Mouse (Mus musculus) liver, embryonic 14.5 days (tissue): Measurements from ENCODE around the gene Rer1. TPM values are rescaled to one million over a fixed set of nuclear protein-coding genes. Genes with fewer than 3 reads are reported as not detected.

Experiments
- ATAC-seq: fragments of 200-750 bp; cut with Nextera tagmentation; 2 replicates; pipeline ENCODE4 v1.8.0; 2017; ENCODE audit warnings: moderate number of reproducible peaks, mild to moderate bottlenecking, moderate library complexity; ENCODE audit not compliant: insufficient read depth
- DNase-seq, 3 experiments: peaks; one replicate each; pipeline ENCODE4 v3.0.0-alpha.2; 2012 to 2013; ENCODE audit warnings: low read depth in 3 of 3, low spot score in 3 of 3
- H3K27ac ChIP-seq: fragments of 300-500 bp; sonication (generic); 2 replicates; pipeline ENCODE4 v1.5.1; 2014; ENCODE audit warnings: moderate library complexity, mild to moderate bottlenecking, control low read depth, inconsistent platforms
- H3K27me3 ChIP-seq: fragments of 300-500 bp; sonication (generic); 2 replicates; pipeline ENCODE4 v1.6.1; 2014; ENCODE audit warnings: mild to moderate bottlenecking, low read length, moderate library complexity; ENCODE audit not compliant: control insufficient read depth, insufficient read depth
- H3K36me3 ChIP-seq: fragments of 300-500 bp; sonication (generic); replicated peaks from 2 replicates; pipeline ENCODE4 v1.6.1; 2014; ENCODE audit warnings: low read depth; ENCODE audit not compliant: control insufficient read depth, insufficient read depth
- H3K4me1 ChIP-seq, 2 experiments: fragments of 200-500 bp in 1 of 2; fragments of 300-500 bp in 1 of 2; sonication (generic) in 1 of 2; replicated peaks; 2 replicates each; pipeline ENCODE4 v1.6.1; 2012 to 2014; ENCODE audit warnings: antibody characterized with exemption in 1 of 2, inconsistent platforms in 1 of 2, low read length in 1 of 2; ENCODE audit not compliant: control insufficient read depth in 2 of 2, insufficient read depth in 2 of 2
- H3K4me2 ChIP-seq: fragments of 300-500 bp; sonication (generic); 2 replicates; pipeline ENCODE4 v1.6.1; 2014; ENCODE audit warnings: low read depth, mild to moderate bottlenecking, control low read depth, moderate library complexity
- H3K4me3 ChIP-seq, 2 experiments: fragments of 200-500 bp in 1 of 2; fragments of 300-500 bp in 1 of 2; sonication (generic) in 1 of 2; 2 replicates each; pipeline ENCODE4 v1.5.1; 2012 to 2014; ENCODE audit warnings: low read depth in 2 of 2, low read length in 2 of 2, mild to moderate bottlenecking in 2 of 2, control low read depth in 1 of 2, inconsistent platforms in 1 of 2, moderate library complexity in 1 of 2; ENCODE audit not compliant: insufficient read depth in 1 of 2
- H3K9ac ChIP-seq: fragments of 300-500 bp; sonication (generic); replicated peaks from 2 replicates; pipeline ENCODE4 v1.6.1; 2014; ENCODE audit warnings: mild to moderate bottlenecking, control low read depth, moderate library complexity
- H3K9me3 ChIP-seq: fragments of 300-500 bp; sonication (generic); 2 replicates; pipeline ENCODE4 v1.6.1; 2016; ENCODE audit warnings: low read length, mixed read lengths; ENCODE audit not compliant: control insufficient read depth
- CTCF ChIP-seq: IDR thresholded peaks from 2 replicates; pipeline ENCODE4 v1.5.1; 2016; ENCODE audit warnings: antibody characterized with exemption, low read depth, control low read depth
- EP300 ChIP-seq: IDR thresholded peaks from 2 replicates; pipeline ENCODE4 v1.6.1; 2016; ENCODE audit warnings: antibody characterized with exemption, low read depth
- WGBS: fragments of 180-500 bp; shearing (Covaris S2); extraction: QIAGEN DNeasy Blood & Tissue Kit; methylation state at CpG from one replicate; pipeline ENCODE4 v1.1.7; 2014; ENCODE audit not compliant: insufficient replicate concordance; 5-methylcytosine and 5-hydroxymethylcytosine counted together
- polyA plus RNA-seq, 2 experiments: library from polyadenylated mRNA; depleted of rRNA in 1 of 2; stranded (reverse) in 1 of 2; unstranded in 1 of 2; fragments of >200 nt; fragmentation: Nextera tagmentation in 1 of 2; extraction: Ambion mirVana in 1 of 2; gene quantifications; 2 replicates each; pipeline versions ENCODE4 v1.2.1 to v1.2.3; 2012 to 2014

Rer1 gene
- polyA plus RNA-seq, 2 experiments: 50.8 to 97.7 TPM

DNA sequence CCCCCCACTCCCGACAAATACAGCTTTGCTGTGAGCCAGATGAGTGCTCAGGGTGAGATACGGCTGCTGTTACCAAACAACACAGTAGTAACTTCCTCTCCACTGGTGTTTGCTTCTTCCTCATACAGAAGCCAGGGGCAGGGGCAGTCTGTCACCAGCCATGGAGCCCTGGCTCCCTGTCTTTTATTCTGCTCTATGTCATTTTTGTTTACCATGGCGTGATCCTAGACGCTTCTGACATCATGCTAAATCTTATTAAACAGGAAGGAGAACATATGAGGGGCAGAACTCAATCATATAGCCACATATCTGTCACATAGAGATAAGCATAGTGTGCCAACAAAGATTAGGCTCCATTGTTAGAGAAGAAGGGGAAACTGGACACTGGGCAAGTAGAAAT is 30.4 kb upstream of the Rer1 start:
- WGBS: 15% methylated on average over 4 of the region's 4 CpGs
- no peaks in the 10 kb centered on the region for H3K9me3 ChIP-seq
- DNase-seq (peak in 1 of 3 experiments; percentile 17), ATAC-seq (no peak)
- no peaks in the 10 kb centered on the region for H3K36me3 ChIP-seq
- no peaks in the 10 kb centered on the region for H3K27me3 ChIP-seq
- no peak for TF ChIP-seq CTCF
- TF ChIP-seq EP300: peak; percentile 53; the same call in 1 of the 2 replicates
- H3K4me1 ChIP-seq: peaks cover 20 to 35% of the 10 kb centered on the region in 2 experiments
- H3K4me2 ChIP-seq: peak overlapping the region; percentile 11; the same call in 1 of the 2 replicates
- H3K27ac ChIP-seq: no peak overlapping the region
- no peak overlapping the region for H3K9ac ChIP-seq
- no peak overlapping the region for H3K4me3 ChIP-seq

DNA sequence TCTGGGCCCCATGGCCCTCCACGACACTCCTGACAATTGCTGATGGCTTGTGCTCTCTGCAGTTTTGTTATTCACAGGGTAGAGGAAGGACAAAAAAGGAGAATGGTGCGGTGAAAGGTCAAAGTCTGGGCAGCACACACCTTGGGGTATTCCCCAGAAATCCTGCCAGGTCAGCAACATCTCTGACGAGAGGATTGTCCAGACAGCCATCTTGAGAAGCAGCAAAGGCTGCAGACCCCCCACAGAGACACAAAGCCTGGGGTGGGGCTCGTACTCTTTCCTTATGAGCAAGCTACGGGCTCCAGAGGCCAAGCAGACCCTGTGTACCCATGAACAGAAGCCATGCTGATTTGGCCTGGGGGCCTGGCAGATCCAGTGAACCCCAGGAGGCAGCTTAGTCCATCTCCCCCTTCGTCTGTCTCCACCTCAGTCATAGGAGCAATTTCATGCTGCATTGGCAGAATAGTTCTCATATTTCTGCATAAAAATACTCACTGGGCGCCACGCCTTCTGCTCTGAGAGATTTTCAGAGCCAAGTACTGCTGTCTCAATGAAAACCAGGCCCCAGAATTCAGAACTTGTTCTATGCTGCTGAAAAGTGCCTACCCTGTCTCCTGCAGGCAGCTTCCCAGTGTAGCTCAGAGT is 27.7 kb upstream of the Rer1 start:
- TF ChIP-seq CTCF (no peak), EP300 (no peak)
- no peaks in the 10 kb centered on the region for H3K36me3 ChIP-seq
- no peaks in the 10 kb centered on the region for H3K9me3 ChIP-seq
- no peak for ATAC-seq
- no peak overlapping the region for H3K9ac ChIP-seq
- no peak overlapping the region for H3K27ac ChIP-seq
- H3K4me2 ChIP-seq: no peak overlapping the region
- no peak overlapping the region for H3K4me3 ChIP-seq
- DNase-seq: no peak
- 68% methylated on average over 8 of the region's 8 CpGs for WGBS
- no peaks in the 10 kb centered on the region for H3K27me3 ChIP-seq
- peaks cover 9 to 21% of the 10 kb centered on the region in 2 experiments for H3K4me1 ChIP-seq

DNA sequence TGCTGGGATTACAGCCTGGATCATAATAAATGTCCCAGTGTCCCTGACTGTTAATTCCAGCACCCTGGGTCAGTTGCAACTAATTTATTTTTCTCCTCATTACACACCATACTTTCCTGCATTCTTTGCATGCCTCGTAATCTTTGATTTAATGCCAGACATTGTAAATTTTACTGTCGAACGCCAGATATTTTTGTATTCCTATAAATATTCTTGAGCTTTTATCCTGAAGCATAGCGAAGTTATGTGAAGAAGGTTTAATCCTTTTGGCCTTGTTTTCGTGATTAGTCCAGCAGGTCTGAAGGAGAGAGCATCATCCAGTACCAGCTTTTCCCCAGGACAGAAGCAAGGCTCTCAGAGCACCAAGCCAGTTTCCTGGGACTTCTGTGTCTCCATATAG is 23.3 kb upstream of the Rer1 start:
- DNase-seq (no peak), ATAC-seq (no peak)
- Histone ChIP-seq H3K27ac (no peak overlapping the region), H3K36me3 (no peaks in the 10 kb centered on the region), H3K9me3 (no peaks in the 10 kb centered on the region), H3K9ac (no peak overlapping the region), H3K4me3 (no peak overlapping the region), H3K4me1 (peaks cover 0 to 9% of the 10 kb centered on the region in 2 experiments; a peak in 2 of 4 replicates), H3K4me2 (no peak overlapping the region), H3K27me3 (no peaks in the 10 kb centered on the region)
- no peak for TF ChIP-seq CTCF
- TF ChIP-seq EP300: no peak
- 74% methylated on average over 5 of the region's 5 CpGs for WGBS

DNA sequence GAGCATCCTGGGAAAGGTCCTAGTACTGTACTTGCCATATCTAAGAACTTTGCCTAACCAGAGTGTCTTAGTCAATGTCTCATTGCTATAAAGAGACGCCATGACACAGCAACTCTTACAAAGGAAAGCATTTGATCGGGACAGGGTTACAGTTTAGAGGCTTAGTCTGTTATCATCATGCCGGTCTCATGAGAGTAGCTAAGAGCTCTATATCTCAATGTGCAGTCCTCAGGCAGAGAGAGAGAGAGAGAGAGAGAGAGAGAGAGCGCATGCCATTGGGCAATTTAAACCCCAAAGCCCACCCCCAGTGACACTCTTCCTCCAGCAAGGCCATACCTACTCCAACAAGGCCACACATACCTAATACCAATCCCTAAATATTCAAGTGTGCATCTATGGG is 21.7 kb upstream of the Rer1 start:
- H3K4me3 ChIP-seq: no peak overlapping the region
- no peak overlapping the region for H3K9ac ChIP-seq
- H3K27ac ChIP-seq: peak overlapping the region; percentile 46
- no peaks in the 10 kb centered on the region for H3K9me3 ChIP-seq
- ATAC-seq: peak; percentile 80
- H3K4me1 ChIP-seq: peaks cover 0 to 9% of the 10 kb centered on the region in 2 experiments; a peak in 2 of 4 replicates
- TF ChIP-seq CTCF (no peak), EP300 (peak; percentile 31; the same call in 1 of the 2 replicates)
- WGBS: 22% methylated on average over 4 of the region's 4 CpGs
- H3K36me3 ChIP-seq: no peaks in the 10 kb centered on the region
- H3K4me2 ChIP-seq: no peak overlapping the region
- H3K27me3 ChIP-seq: no peaks in the 10 kb centered on the region
- DNase-seq: peak in 1 of 3 experiments; percentile 17

DNA sequence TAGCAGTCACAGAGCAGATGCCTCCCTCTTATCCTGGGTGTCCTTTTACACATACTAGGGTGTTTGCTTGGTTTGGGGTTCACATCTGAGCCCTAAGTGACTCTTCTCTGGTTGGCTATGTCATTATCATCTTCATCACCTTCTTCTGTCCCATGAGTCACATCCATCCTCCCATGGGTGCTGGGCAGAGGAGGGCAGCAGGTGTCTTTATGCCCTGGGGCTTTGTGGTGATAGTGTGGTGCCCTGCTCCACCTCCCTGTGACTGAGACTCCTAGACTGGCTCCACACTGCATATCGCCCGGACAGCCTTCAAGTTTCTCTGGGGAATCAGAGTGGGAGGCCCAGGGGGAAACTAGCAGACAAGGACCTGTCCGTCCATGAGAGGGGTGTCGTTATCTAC is 12.4 kb upstream of the Rer1 start:
- no peak for TF ChIP-seq EP300
- no peak for TF ChIP-seq CTCF
- H3K9ac ChIP-seq: no peak overlapping the region

More for the DNA sequence above, 12.4 kb upstream of the Rer1 start:
- H3K4me3 ChIP-seq: no peak overlapping the region
- ATAC-seq (no peak), DNase-seq (no peak)
- 49% methylated on average over 4 of the region's 4 CpGs for WGBS
- H3K36me3 ChIP-seq: no peaks in the 10 kb centered on the region
- no peaks in the 10 kb centered on the region for H3K27me3 ChIP-seq
- no peak overlapping the region for H3K27ac ChIP-seq
- no peak overlapping the region for H3K4me2 ChIP-seq
- no peaks in the 10 kb centered on the region for H3K4me1 ChIP-seq
- H3K9me3 ChIP-seq: no peaks in the 10 kb centered on the region
